Mouse (Mus musculus) lung, postnatal 0 days (tissue): ENCODE measurements at regions not wholly inside any gene's neighbourhood (a gene's known extent, or its start where the extent isn't known, plus 50 kb on each side); places are given as distances from the start of the nearest gene placed in this dataset.

Experiments used
- ATAC-seq: fragments of 200-750 bp; cut with Nextera tagmentation; 2 replicates; pipeline ENCODE4 v1.8.0; 2017; ENCODE audit warnings: moderate library complexity
- DNase-seq: peaks from one replicate; pipeline ENCODE4 v3.0.0-alpha.2; 2016; ENCODE audit warnings: low spot score
- H3K27ac ChIP-seq: fragments of 300-500 bp; sonication (generic); 2 replicates; pipeline ENCODE4 v1.5.1; 2014; ENCODE audit warnings: antibody characterized with exemption, mild to moderate bottlenecking, low read length, mixed read lengths
- H3K27me3 ChIP-seq: fragments of 300-500 bp; sonication (generic); replicated peaks from 2 replicates; pipeline ENCODE4 v1.6.1; 2014; ENCODE audit warnings: low read length, mixed read lengths; ENCODE audit not compliant: insufficient read depth
- H3K36me3 ChIP-seq: fragments of 300-500 bp; sonication (generic); 2 replicates; pipeline ENCODE4 v1.6.1; 2014; ENCODE audit warnings: low read length, mixed read lengths; ENCODE audit not compliant: insufficient read depth
- H3K4me1 ChIP-seq: fragments of 300-500 bp; sonication (generic); 2 replicates; pipeline ENCODE4 v1.6.1; 2014; ENCODE audit warnings: antibody characterized with exemption, low read depth, low read length, mixed read lengths; ENCODE audit not compliant: insufficient read depth
- H3K4me2 ChIP-seq: fragments of 300-500 bp; sonication (generic); replicated peaks from 2 replicates; pipeline ENCODE4 v1.6.1; 2014; ENCODE audit warnings: low read depth, mild to moderate bottlenecking, low read length, moderate library complexity, mixed read lengths
- H3K4me3 ChIP-seq: fragments of 300-500 bp; sonication (generic); 2 replicates; pipeline ENCODE4 v1.5.1; 2014; ENCODE audit warnings: low read depth, low read length
- H3K9ac ChIP-seq: fragments of 300-500 bp; sonication (generic); replicated peaks from 2 replicates; pipeline ENCODE4 v1.6.1; 2014; ENCODE audit warnings: low read depth, mild to moderate bottlenecking
- H3K9me3 ChIP-seq: fragments of 300-500 bp; sonication (generic); 2 replicates; pipeline ENCODE4 v1.6.1; 2016; ENCODE audit warnings: low read length, mixed read lengths
- CTCF ChIP-seq: IDR thresholded peaks from 2 replicates; pipeline ENCODE4 v1.5.1; 2016; ENCODE audit warnings: antibody characterized with exemption, mild to moderate bottlenecking
- EP300 ChIP-seq: IDR thresholded peaks from 2 replicates; pipeline ENCODE4 v1.6.1; 2016; ENCODE audit warnings: antibody characterized with exemption, mild to moderate bottlenecking, control low read depth
- WGBS: fragments of 180-500 bp; shearing (Covaris S2); extraction: QIAGEN DNeasy Blood & Tissue Kit; methylation state at CpG from one replicate; pipeline ENCODE4 v1.1.7; 2014; 5-methylcytosine and 5-hydroxymethylcytosine counted together

- no peak overlapping the region for H3K4me3 ChIP-seq
- no peak for ATAC-seq
- no peak overlapping the region for H3K4me2 ChIP-seq
- no peaks in the 10 kb centered on the region for H3K27me3 ChIP-seq
- no peak overlapping the region for H3K27ac ChIP-seq
- H3K9ac ChIP-seq, result no peak overlapping the region
- no peak for TF ChIP-seq EP300
- no peak for TF ChIP-seq CTCF
- no peaks in the 10 kb centered on the region for H3K9me3 ChIP-seq
- H3K36me3 ChIP-seq, result no peaks in the 10 kb centered on the region
- no peak for DNase-seq
- 74% methylated on average over 2 of the region's 2 CpGs for WGBS
- no peaks in the 10 kb centered on the region for H3K4me1 ChIP-seq
Measured at GRCm38 (mm10) chr3:61075839-61076238, 73.2 kb downstream of the P2ry1 start.

- Histone ChIP-seq H3K27ac (no peak overlapping the region), H3K9ac (no peak overlapping the region), H3K27me3 (no peaks in the 10 kb centered on the region), H3K4me2 (no peak overlapping the region), H3K9me3 (no peaks in the 10 kb centered on the region), H3K4me1 (no peaks in the 10 kb centered on the region), H3K4me3 (no peak overlapping the region), H3K36me3 (no peaks in the 10 kb centered on the region)
- DNase-seq, result no peak
- 77% methylated on average over 1 of the region's 1 CpGs for WGBS
- TF ChIP-seq EP300 (no peak), CTCF (no peak)
- ATAC-seq, result no peak
Measured at GRCm38 (mm10) chr3:61089931-61090330, 87.3 kb downstream of the P2ry1 start.

- TF ChIP-seq CTCF, result no peak
- no peak for TF ChIP-seq EP300
- WGBS, result 97% methylated on average over 2 of the region's 2 CpGs
- no peaks in the 10 kb centered on the region for H3K9me3 ChIP-seq
- H3K27me3 ChIP-seq, result no peaks in the 10 kb centered on the region
- no peak overlapping the region for H3K9ac ChIP-seq
- H3K36me3 ChIP-seq, result no peaks in the 10 kb centered on the region
- no peaks in the 10 kb centered on the region for H3K4me1 ChIP-seq
- H3K27ac ChIP-seq, result no peak overlapping the region
- DNase-seq, result no peak
- H3K4me2 ChIP-seq, result no peak overlapping the region
- H3K4me3 ChIP-seq, result no peak overlapping the region
- no peak for ATAC-seq
Measured at GRCm38 (mm10) chr3:61092031-61092430, 89.4 kb downstream of the P2ry1 start.

GRCm38 (mm10) chr3:61116364-61116763, 113.8 kb downstream of the P2ry1 start:
- H3K36me3 ChIP-seq, result no peaks in the 10 kb centered on the region
- TF ChIP-seq EP300, result no peak
- no peak for TF ChIP-seq CTCF

GRCm38 (mm10) chr3:61133096-61133495, 130.5 kb downstream of the P2ry1 start:
- H3K4me3 ChIP-seq, result no peak overlapping the region
- ATAC-seq, result no peak
- no peak overlapping the region for H3K9ac ChIP-seq
- WGBS, result 10% methylated on average over 1 of the region's 1 CpGs
- H3K9me3 ChIP-seq, result no peaks in the 10 kb centered on the region
- H3K27ac ChIP-seq, result no peak overlapping the region
- no peak overlapping the region for H3K4me2 ChIP-seq
- H3K27me3 ChIP-seq, result no peaks in the 10 kb centered on the region
- no peaks in the 10 kb centered on the region for H3K36me3 ChIP-seq
- TF ChIP-seq EP300 (no peak), CTCF (no peak)
- no peaks in the 10 kb centered on the region for H3K4me1 ChIP-seq
- DNase-seq, result no peak

More at GRCm38 (mm10) chr3:61116364-61116763, 113.8 kb downstream of the P2ry1 start:
- Histone ChIP-seq H3K9me3 (no peaks in the 10 kb centered on the region), H3K4me1 (no peaks in the 10 kb centered on the region), H3K4me3 (no peak overlapping the region), H3K27ac (no peak overlapping the region), H3K4me2 (no peak overlapping the region), H3K9ac (no peak overlapping the region), H3K27me3 (no peaks in the 10 kb centered on the region)
- DNase-seq, result no peak
- ATAC-seq, result no peak

- ATAC-seq, result no peak
Measured at GRCm38 (mm10) chr3:61154087-61154486, 151.5 kb downstream of the P2ry1 start.

GRCm38 (mm10) chr3:61159811-61160210, 157.2 kb downstream of the P2ry1 start:
- WGBS, result 59% methylated on average over 4 of the region's 4 CpGs

More at GRCm38 (mm10) chr3:61154087-61154486, 151.5 kb downstream of the P2ry1 start:
- no peaks in the 10 kb centered on the region for H3K9me3 ChIP-seq
- WGBS, result 70% methylated on average over 2 of the region's 2 CpGs
- H3K4me1 ChIP-seq, result no peaks in the 10 kb centered on the region
- H3K27me3 ChIP-seq, result no peaks in the 10 kb centered on the region
- no peaks in the 10 kb centered on the region for H3K36me3 ChIP-seq
- H3K9ac ChIP-seq, result no peak overlapping the region
- no peak overlapping the region for H3K4me2 ChIP-seq
- DNase-seq, result no peak
- no peak for TF ChIP-seq EP300
- no peak for TF ChIP-seq CTCF
- H3K27ac ChIP-seq, result no peak overlapping the region
- no peak overlapping the region for H3K4me3 ChIP-seq

More at GRCm38 (mm10) chr3:61159811-61160210, 157.2 kb downstream of the P2ry1 start:
- no peak for TF ChIP-seq CTCF
- no peak for TF ChIP-seq EP300
- Histone ChIP-seq H3K9ac (no peak overlapping the region), H3K4me2 (no peak overlapping the region), H3K36me3 (no peaks in the 10 kb centered on the region), H3K4me1 (no peaks in the 10 kb centered on the region), H3K4me3 (no peak overlapping the region), H3K27me3 (no peaks in the 10 kb centered on the region), H3K27ac (no peak overlapping the region), H3K9me3 (no peaks in the 10 kb centered on the region)
- ATAC-seq (no peak), DNase-seq (no peak)
